Mouse (Mus musculus): ENCODE results near the gene Ccdc117. TPM values are rescaled to one million over a fixed set of nuclear protein-coding genes. Genes with fewer than 3 reads are reported as not detected.

The Ccdc117 gene
- polyA plus RNA-seq (2012; rRNA removed), result 19.3 and 19.9 TPM in 2 replicates

DNA sequence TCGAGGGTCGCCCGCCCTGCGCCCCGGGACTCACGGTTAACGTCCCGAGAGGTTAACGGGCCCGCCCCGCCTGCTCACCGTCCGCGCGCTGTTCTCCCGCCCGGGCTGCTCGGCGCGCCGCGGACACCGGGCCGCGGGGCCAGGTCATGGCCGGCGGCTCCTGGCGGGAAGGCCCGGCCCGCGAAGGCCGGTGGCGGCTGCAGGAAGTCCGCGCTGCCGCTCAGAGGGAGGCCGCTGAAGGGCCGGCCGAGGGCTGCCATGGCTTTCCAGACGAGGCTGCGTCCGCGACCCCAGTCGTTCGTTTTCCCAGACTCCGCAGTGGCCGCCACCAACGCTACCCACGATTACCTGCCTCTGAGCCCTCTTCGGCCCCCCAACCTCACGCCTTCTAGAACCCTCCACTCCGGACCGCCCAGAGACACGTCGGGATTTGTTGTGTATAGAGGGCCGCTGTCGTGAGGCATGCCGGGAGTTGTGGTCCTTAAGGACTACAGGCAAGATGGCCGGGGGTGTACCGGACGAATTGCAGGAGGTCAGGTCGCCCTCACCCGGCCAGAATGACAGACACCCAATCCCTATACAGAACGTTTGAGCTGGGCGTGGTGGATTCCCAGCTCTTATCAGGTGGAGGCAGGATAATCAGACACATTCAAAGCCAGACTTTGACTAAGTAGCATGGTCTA is at the start of gene Ccdc117:
Ccdc117 (minus strand) TSS at position 389 of the 683 bp plus-strand sequence.

DNA sequence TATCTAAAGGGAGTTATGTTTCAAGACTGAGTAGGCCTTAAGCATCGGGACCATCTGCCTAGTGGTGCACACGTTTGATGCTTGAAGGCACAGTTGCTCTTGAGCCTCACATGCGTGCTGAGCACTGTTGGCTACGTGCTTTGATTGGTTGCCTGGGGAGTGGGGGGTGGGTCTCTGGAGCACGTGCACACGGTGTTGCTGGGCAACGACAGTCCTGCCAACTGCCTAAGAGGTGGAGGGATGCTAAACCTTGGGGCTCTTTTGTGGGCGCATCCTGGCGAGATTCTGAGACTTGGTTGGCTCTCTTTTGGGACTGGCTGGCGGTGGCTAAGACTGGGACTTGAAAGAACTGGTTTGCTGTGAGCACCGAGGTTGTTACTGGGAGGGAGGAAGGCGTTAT is 27.5 kb upstream of the Ccdc117 start, which contains the start of gene Ankrd36:
Ankrd36 (plus strand) TSS at position 211 of the 400 bp plus-strand sequence.

DNA sequence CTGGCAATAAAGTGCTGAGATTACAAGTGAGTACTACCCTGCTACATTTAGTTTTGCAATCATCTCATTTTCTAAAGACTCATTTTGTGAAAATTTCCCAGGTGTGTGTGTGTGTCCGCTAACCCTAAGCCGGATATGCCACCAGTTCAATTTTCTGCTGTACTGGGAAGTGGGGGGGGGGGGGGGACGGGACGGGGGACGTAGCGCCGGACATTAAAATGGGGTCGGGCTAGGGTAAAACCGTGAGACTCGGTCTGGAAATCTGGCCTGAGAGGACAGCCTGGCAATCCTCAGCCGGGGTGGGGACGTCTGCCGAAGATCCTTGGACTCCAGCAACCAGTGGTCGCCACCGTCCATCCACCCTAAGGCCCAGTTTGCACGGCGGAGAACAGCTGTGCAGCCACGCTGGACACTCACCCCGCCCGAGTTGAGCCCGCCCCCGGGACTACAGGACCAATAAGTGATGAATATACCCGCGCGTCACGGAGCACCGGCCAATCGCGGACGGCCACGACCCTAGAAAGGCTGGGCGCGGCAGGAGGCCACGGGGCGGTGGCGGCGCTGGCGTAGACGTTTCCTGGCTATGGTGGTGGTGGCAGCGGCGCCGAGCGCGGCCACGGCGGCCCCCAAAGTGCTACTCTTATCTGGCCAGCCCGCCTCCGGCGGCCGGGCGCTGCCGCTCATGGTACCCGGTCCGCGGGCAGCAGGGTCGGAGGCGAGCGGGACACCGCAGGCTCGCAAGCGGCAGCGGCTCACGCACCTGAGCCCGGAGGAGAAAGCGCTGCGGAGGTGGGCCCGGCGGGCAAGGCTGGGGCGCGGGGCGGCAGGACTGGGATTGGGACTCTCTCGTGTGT is 21.3 kb downstream of the Ccdc117 start, which contains the start of gene Xbp1:
Xbp1 (plus strand) TSS at position 248 of the 854 bp plus-strand sequence.

Other genes starting within 250 kb of the Ccdc117 start
- 4.8 and 7.7 TPM in 2 replicates for gene Znrf3, start 97.3 kb downstream of the Ccdc117 start, polyA plus RNA-seq (2012; rRNA removed)
- gene Xbp1, start 21.5 kb downstream of the Ccdc117 start, polyA plus RNA-seq (2012; rRNA removed), result 41.5 and 59.4 TPM in 2 replicates
- 0.06 and 0.20 TPM in 2 replicates for gene Ankrd36, start 27.5 kb upstream of the Ccdc117 start, polyA plus RNA-seq (2012; rRNA removed)
- gene Mrps24, start 173.5 kb upstream of the Ccdc117 start, polyA plus RNA-seq (2012; rRNA removed), result 103 and 110 TPM in 2 replicates
- 13.4 and 15.7 TPM in 2 replicates for gene Urgcp, start 220.2 kb upstream of the Ccdc117 start, polyA plus RNA-seq (2012; rRNA removed)
- 92.7 and 127 TPM in 2 replicates for gene Dbnl, start 246.3 kb upstream of the Ccdc117 start, polyA plus RNA-seq (2012; rRNA removed)